Mouse (Mus musculus) brain, embryonic 18.5 days (tissue): ENCODE measurements around the gene Tmem62.
A peak's percentile ranks its signal among the peaks of the same experiment; 100 is the strongest.
"Not testable (repeated sequence)": the region's sequence is repeated elsewhere in the genome, so short reads cannot be mapped to it uniquely, and the experiment has no call there.

Experiments
- DNase-seq: peaks from one replicate; pipeline ENCODE4 v3.0.0-alpha.2; 2012; ENCODE audit warnings: low read depth, low spot score

Gene Tmem62

GRCm38 (mm10) chr2:120996607-120997006, 19.8 kb downstream of the Tmem62 start:
- not testable (repeated sequence) for DNase-seq

GRCm38 (mm10) chr2:120998863-120999262, 22.0 kb downstream of the Tmem62 start:
- no peak for DNase-seq

GRCm38 (mm10) chr2:121003586-121003985, 26.8 kb downstream of the Tmem62 start:
- DNase-seq = no peak

- DNase-seq = no peak
Measured at GRCm38 (mm10) chr2:121004018-121004811, 27.4 kb downstream of the Tmem62 start.

- DNase-seq = no peak
Measured at GRCm38 (mm10) chr2:121006986-121007385, 30.2 kb downstream of the Tmem62 start.

GRCm38 (mm10) chr2:121007925-121008663, 31.3 kb downstream of the Tmem62 start, which contains the start of gene Ccndbp1:
TSS of gene Ccndbp1 (plus strand) at chr2:121008403.
- DNase-seq = peak; percentile 67

- DNase-seq = no peak
Measured at GRCm38 (mm10) chr2:121008664-121009007, 31.8 kb downstream of the Tmem62 start.

- DNase-seq = no peak
Measured at GRCm38 (mm10) chr2:121009071-121009677, 32.4 kb downstream of the Tmem62 start.

- DNase-seq = no peak
Measured at GRCm38 (mm10) chr2:121012676-121013075, 35.9 kb downstream of the Tmem62 start.

GRCm38 (mm10) chr2:121015507-121015906, 38.7 kb downstream of the Tmem62 start:
- no peak for DNase-seq

- DNase-seq = no peak
Measured at GRCm38 (mm10) chr2:121016226-121016625, 39.4 kb downstream of the Tmem62 start.

- DNase-seq = no peak
Measured at GRCm38 (mm10) chr2:121017151-121017550, 40.3 kb downstream of the Tmem62 start.

- DNase-seq = no peak
Measured at GRCm38 (mm10) chr2:121022918-121023317, 46.1 kb downstream of the Tmem62 start.

- no peak for DNase-seq
Measured at GRCm38 (mm10) chr2:121036733-121037341, 60.0 kb downstream of the Tmem62 start, which contains the start of gene Epb42. TSS of gene Epb42 (minus strand) at chr2:121037072.

- DNase-seq = not testable (repeated sequence)
Measured at GRCm38 (mm10) chr2:121038851-121039250, 62.0 kb downstream of the Tmem62 start.

- DNase-seq = no peak
Measured at GRCm38 (mm10) chr2:121039382-121039781, 62.6 kb downstream of the Tmem62 start.

- DNase-seq = no peak
Measured at GRCm38 (mm10) chr2:121041098-121041497, 64.3 kb downstream of the Tmem62 start.

GRCm38 (mm10) chr2:121045653-121046052, 68.8 kb downstream of the Tmem62 start:
- no peak for DNase-seq

GRCm38 (mm10) chr2:121052176-121052575, 75.4 kb downstream of the Tmem62 start:
- DNase-seq = no peak

- no peak for DNase-seq
Measured at GRCm38 (mm10) chr2:121054060-121054459, 77.2 kb downstream of the Tmem62 start.

- DNase-seq = no peak
Measured at GRCm38 (mm10) chr2:121055915-121056314, 79.1 kb downstream of the Tmem62 start.
